23 mouse cellular contexts compared by ENCODE assay signal in the genomic region with DNA sequence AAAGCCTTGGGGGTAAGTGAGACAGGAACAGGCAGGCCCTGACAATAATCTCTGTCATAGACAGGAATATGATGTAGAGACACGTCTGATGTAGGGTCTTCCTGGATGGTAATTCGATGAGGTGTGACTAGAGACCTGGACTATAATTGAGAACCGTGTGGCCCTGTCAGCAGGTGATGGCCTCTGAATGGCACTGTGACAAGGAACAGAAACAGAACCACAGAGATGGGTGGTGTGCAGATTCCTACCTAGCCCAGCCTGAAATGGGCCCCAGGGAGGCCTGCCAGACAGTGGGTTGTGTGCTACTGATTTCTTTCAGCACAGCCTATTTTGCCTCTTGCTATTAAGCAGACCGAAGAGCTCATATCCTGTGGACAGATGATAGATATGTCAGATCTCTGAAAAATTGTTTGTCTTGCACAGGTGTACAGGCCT.
DNase-seq lines count a peak whose midpoint lies in the region; ATAC-seq and TF ChIP-seq lines count a peak whose summit lies in the region.
"Had no signal": no experiment of that assay in that cellular context is flagged by ENCODE, and none has a peak within 500 bp of the region (broad histone marks: within the 10 kb centered on the region; RNA-seq: fewer than 3 reads in every experiment).

No protein-coding gene starts in this region.

- WGBS in heart, embryonic 10.5 days = 27% methylated on average over 4 of the region's 4 CpGs
- WGBS in heart, embryonic 16.5 days = 18% methylated on average over 4 of the region's 4 CpGs
- 59% methylated on average over 4 of the region's 4 CpGs for WGBS in embryonic facial prominence, embryonic 13.5 days
- WGBS in limb, embryonic 11.5 days = 48% methylated on average over 4 of the region's 4 CpGs
- WGBS in hindbrain, postnatal 0 days = 68% methylated on average over 4 of the region's 4 CpGs

- intact Hi-C loops in heart, postnatal 25 days (cut with DNase I) = no loop called here
- intact Hi-C loops in heart, postnatal 14 days (cut with DNase I) = no loop called here

- ATAC-seq in heart, embryonic 16.5 days (replicated peaks; ENCODE audit: extremely low read depth, insufficient read depth, low FRiP score) = peak; percentile 87
- ATAC-seq in embryonic facial prominence, embryonic 13.5 days (ENCODE audit: insufficient number of reproducible peaks, insufficient read depth, low FRiP score, low TSS enrichment, low read depth) = peak; percentile 72
- peak; percentile 44; the same call in 1 of the 2 replicates for ATAC-seq in limb, embryonic 11.5 days (ENCODE audit: insufficient number of reproducible peaks, low FRiP score, low TSS enrichment, low read depth)
- no peak for ATAC-seq in hindbrain, postnatal 0 days
- ATAC-seq: forebrain, embryonic 14.5 days; midbrain, embryonic 15.5 days had no signal

- H3K27me3 ChIP-seq in heart, embryonic 10.5 days (ENCODE audit: insufficient read depth, poor library complexity, severe bottlenecking) = peaks cover 10% of the 10 kb centered on the region; the same call in 1 of the 2 replicates
- H3K27me3 ChIP-seq in heart, embryonic 16.5 days (ENCODE audit: control insufficient read depth, insufficient read depth, low read length) = no peaks in the 10 kb centered on the region; the same call in 1 of the 2 replicates
- no peaks in the 10 kb centered on the region for H3K27me3 ChIP-seq in embryonic facial prominence, embryonic 13.5 days
- H3K27me3 ChIP-seq in limb, embryonic 11.5 days (ENCODE audit: control insufficient read depth, insufficient read depth, low read length) = peaks cover 2% of the 10 kb centered on the region; the same call in 1 of the 2 replicates
- no peaks in the 10 kb centered on the region for H3K27me3 ChIP-seq in hindbrain, postnatal 0 days (ENCODE audit: insufficient read depth, low read length)
- H3K27me3 ChIP-seq: limb, embryonic 15.5 days; midbrain, embryonic 15.5 days; neural tube, embryonic 12.5 days had no signal

- H3K4me2 ChIP-seq in heart, embryonic 16.5 days (ENCODE audit: low read depth, low read length) = peak overlapping the region; percentile 36
- H3K4me2 ChIP-seq in embryonic facial prominence, embryonic 13.5 days = no peak overlapping the region
- no peak overlapping the region for H3K4me2 ChIP-seq in limb, embryonic 11.5 days (ENCODE audit: low read depth, severe bottlenecking)
- H3K4me2 ChIP-seq in hindbrain, postnatal 0 days (ENCODE audit: low read depth, low read length) = no peak overlapping the region
- H3K4me2 ChIP-seq: hindbrain, embryonic 14.5 days; limb, embryonic 15.5 days; midbrain, embryonic 15.5 days; neural tube, embryonic 12.5 days had no signal

- no peaks in the 10 kb centered on the region for H3K9me3 ChIP-seq in heart, embryonic 10.5 days
- H3K9me3 ChIP-seq in heart, embryonic 16.5 days (replicated peaks; ENCODE audit: control insufficient read depth, low read length) = no peaks in the 10 kb centered on the region
- no peaks in the 10 kb centered on the region for H3K9me3 ChIP-seq in embryonic facial prominence, embryonic 13.5 days
- no peaks in the 10 kb centered on the region for H3K9me3 ChIP-seq in limb, embryonic 11.5 days (ENCODE audit: control insufficient read depth, low read length)
- no peaks in the 10 kb centered on the region for H3K9me3 ChIP-seq in hindbrain, postnatal 0 days (ENCODE audit: low read length)
- H3K9me3 ChIP-seq: limb, embryonic 15.5 days; midbrain, embryonic 15.5 days; neural tube, embryonic 12.5 days had no signal

- DNase-seq in heart, embryonic 10.5 days (ENCODE audit: low spot score) = peak; percentile 81
- no peak for DNase-seq in heart, postnatal 25 days (ENCODE audit: low spot score)
- DNase-seq in heart, postnatal 14 days = no peak
- peak; percentile 29 for DNase-seq in limb, embryonic 11.5 days (ENCODE audit: low spot score)
- no peak for DNase-seq in hindbrain, postnatal 0 days (ENCODE audit: low spot score)
- DNase-seq in ovary, postnatal 14 days (ENCODE audit: low spot score) = no peak
- DNase-seq: adrenal gland, postnatal 10 days; cerebellum, adult 2 months; kidney, adult 2 months; layer of hippocampus, postnatal 36 days; lung, postnatal 4 days; right cerebral cortex, postnatal 25 days; spleen, adult 18-20 months; thymus, adult 18-20 months; thymus, postnatal 36 days had no signal

- H3K4me3 ChIP-seq in heart, embryonic 10.5 days = peak overlapping the region; percentile 24
- no peak overlapping the region for H3K4me3 ChIP-seq in heart, embryonic 16.5 days (ENCODE audit: low read length)
- H3K4me3 ChIP-seq in embryonic facial prominence, embryonic 13.5 days = no peak overlapping the region
- H3K4me3 ChIP-seq in limb, embryonic 11.5 days (ENCODE audit: low read depth, low read length) = no peak overlapping the region
- no peak overlapping the region for H3K4me3 ChIP-seq in hindbrain, postnatal 0 days (ENCODE audit: low read length)
- H3K4me3 ChIP-seq: limb, embryonic 15.5 days; midbrain, embryonic 15.5 days; neural tube, embryonic 12.5 days had no signal

- peak overlapping the region; percentile 42 for H3K27ac ChIP-seq in heart, embryonic 10.5 days
- H3K27ac ChIP-seq in heart, embryonic 16.5 days (ENCODE audit: low read length) = peak overlapping the region; percentile 72
- peak overlapping the region; percentile 28; the same call in 1 of the 2 replicates for H3K27ac ChIP-seq in embryonic facial prominence, embryonic 13.5 days
- H3K27ac ChIP-seq in limb, embryonic 11.5 days (replicated peaks; ENCODE audit: low read depth, low read length) = no peak overlapping the region
- no peak overlapping the region for H3K27ac ChIP-seq in hindbrain, postnatal 0 days
- H3K27ac ChIP-seq: hindbrain, embryonic 14.5 days; limb, embryonic 15.5 days; liver, embryonic 14.5 days; midbrain, embryonic 15.5 days; neural tube, embryonic 12.5 days had no signal

- H3K9ac ChIP-seq in heart, embryonic 16.5 days (ENCODE audit: low read length) = no peak overlapping the region
- H3K9ac ChIP-seq in embryonic facial prominence, embryonic 13.5 days = no peak overlapping the region
- H3K9ac ChIP-seq in limb, embryonic 11.5 days (ENCODE audit: low read length) = no peak overlapping the region
- no peak overlapping the region for H3K9ac ChIP-seq in hindbrain, postnatal 0 days (replicated peaks; ENCODE audit: low read length)
- H3K9ac ChIP-seq: hindbrain, embryonic 14.5 days; limb, embryonic 15.5 days; liver, embryonic 14.5 days; midbrain, embryonic 15.5 days; neural tube, embryonic 12.5 days had no signal

- TF ChIP-seq CTCF in hindbrain, postnatal 0 days (IDR thresholded peaks at IDR 0.05; ENCODE audit: low read depth) = no peak

- H3K4me1 ChIP-seq in heart, embryonic 10.5 days = peaks cover 23% of the 10 kb centered on the region
- H3K4me1 ChIP-seq in heart, embryonic 16.5 days (ENCODE audit: control insufficient read depth, insufficient read depth, low read length) = peaks cover 16% of the 10 kb centered on the region
- peaks cover 6% of the 10 kb centered on the region; the same call in 1 of the 2 replicates for H3K4me1 ChIP-seq in embryonic facial prominence, embryonic 13.5 days
- peaks cover 7% of the 10 kb centered on the region for H3K4me1 ChIP-seq in limb, embryonic 11.5 days (ENCODE audit: control insufficient read depth, insufficient read depth, low read length)
- no peaks in the 10 kb centered on the region for H3K4me1 ChIP-seq in hindbrain, postnatal 0 days (ENCODE audit: insufficient read depth, low read length)
- H3K4me1 ChIP-seq: limb, embryonic 15.5 days; neural tube, embryonic 12.5 days had no signal

- H3K36me3 ChIP-seq in heart, embryonic 10.5 days = no peaks in the 10 kb centered on the region
- H3K36me3 ChIP-seq in heart, embryonic 16.5 days (ENCODE audit: control insufficient read depth, insufficient read depth) = no peaks in the 10 kb centered on the region
- H3K36me3 ChIP-seq in embryonic facial prominence, embryonic 13.5 days = no peaks in the 10 kb centered on the region
- no peaks in the 10 kb centered on the region; the same call in 1 of the 2 replicates for H3K36me3 ChIP-seq in limb, embryonic 11.5 days (ENCODE audit: control insufficient read depth, insufficient read depth, low read length)
- H3K36me3 ChIP-seq in hindbrain, postnatal 0 days (ENCODE audit: insufficient read depth, low read length) = no peaks in the 10 kb centered on the region
- H3K36me3 ChIP-seq: limb, embryonic 15.5 days; midbrain, embryonic 15.5 days; neural tube, embryonic 12.5 days had no signal

Comparison
In these comparisons a context has a peak if more than half of its experiments do, and no peak if none do; other contexts are left out.
1. DNase-seq: peak in heart, embryonic 10.5 days (single experiment) and limb, embryonic 11.5 days (single experiment); none in heart, postnatal 25 days (single experiment), heart, postnatal 14 days (0 of 2), hindbrain, postnatal 0 days (single experiment) and ovary, postnatal 14 days (single experiment).
2. H3K27ac ChIP-seq: peak in heart, embryonic 10.5 days (single experiment), heart, embryonic 16.5 days (single experiment) and embryonic facial prominence, embryonic 13.5 days (single experiment); none in limb, embryonic 11.5 days (single experiment) and hindbrain, postnatal 0 days (single experiment).